Mouse (Mus musculus) lung, adult 2 months (tissue): Measurements from ENCODE around the gene Gata5. TPM values are rescaled to one million over a fixed set of nuclear protein-coding genes. Genes with fewer than 3 reads are reported as not detected.

ENCODE experiments used
- DNase-seq: peaks from one replicate; pipeline ENCODE4 v3.0.0; 2022
- H3K4me1 ChIP-seq: fragments of 200-500 bp; 2 replicates; pipeline ENCODE4 v1.6.1; 2011; ENCODE audit warnings: low read length; ENCODE audit not compliant: control insufficient read depth, insufficient read depth
- H3K4me3 ChIP-seq: fragments of 200-500 bp; replicated peaks from 2 replicates; pipeline ENCODE3; 2011; ENCODE audit warnings: low read depth, mild to moderate bottlenecking, control low read depth, low read length; ENCODE audit errors: extremely low read depth
- CTCF ChIP-seq: fragments of 200-500 bp; IDR thresholded peaks from 2 replicates; pipeline ENCODE4 v1.5.1; 2011; ENCODE audit warnings: mild to moderate bottlenecking, low read length, control low read depth; ENCODE audit not compliant: insufficient read depth
- POLR2A ChIP-seq: fragments of 200-500 bp; IDR thresholded peaks from 2 replicates; pipeline ENCODE4 v1.6.1; 2011; ENCODE audit warnings: low read depth, mild to moderate bottlenecking, control low read depth, low read length, borderline replicate concordance; ENCODE audit errors: extremely low read depth
- WGBS: fragments of 180-500 bp; shearing (Covaris S2); methylation state at CpG from one replicate; pipeline ENCODE4 v1.1.7; 2018; 5-methylcytosine and 5-hydroxymethylcytosine counted together
- polyA plus RNA-seq: library from polyadenylated mRNA; depleted of rRNA; stranded (reverse); fragments of >200 nt; gene quantifications from 2 replicates; pipeline ENCODE4 v1.2.3, GENCODE M21; 2012

Gata5 gene
- polyA plus RNA-seq, 1 experiment: 5.4 TPM

GRCm38 (mm10) chr2:180311147-180311546, 23.4 kb downstream of the Gata5 start:
- no peak for TF ChIP-seq CTCF
- TF ChIP-seq POLR2A: no peak
- Histone ChIP-seq H3K4me3 (no peak overlapping the region), H3K4me1 (peaks cover 3% of the 10 kb centered on the region; the same call in 1 of the 2 replicates)
- DNase-seq: no peak
- WGBS: 62% methylated on average over 4 of the region's 4 CpGs

DNA sequence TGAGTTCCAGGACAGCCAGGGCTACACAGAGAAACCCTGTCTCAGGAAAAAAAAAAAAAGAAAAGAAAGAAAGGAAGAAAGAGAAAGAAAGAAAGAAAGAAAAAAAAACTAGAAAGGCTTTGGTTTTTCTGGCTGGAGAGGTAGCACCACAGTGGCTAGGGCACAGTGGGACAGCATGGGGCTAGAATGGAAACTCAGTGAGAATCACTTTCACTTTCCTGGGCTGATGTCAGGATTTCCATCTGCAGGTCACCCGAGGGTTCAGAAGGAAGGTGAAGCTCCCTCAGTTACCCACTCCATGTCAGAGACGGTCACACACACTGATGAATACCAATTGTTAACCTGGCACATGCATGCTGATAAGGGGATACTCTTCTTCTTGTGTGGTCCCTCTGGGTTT, 26.8 kb downstream of the Gata5 start:
- H3K4me1 ChIP-seq: peaks cover 3% of the 10 kb centered on the region; the same call in 1 of the 2 replicates
- no peak overlapping the region for H3K4me3 ChIP-seq
- DNase-seq: no peak
- 34% methylated on average over 2 of the region's 2 CpGs for WGBS
- TF ChIP-seq CTCF (no peak), POLR2A (no peak)

- TF ChIP-seq CTCF: no peak
- no peak for TF ChIP-seq POLR2A
- no peak overlapping the region for H3K4me3 ChIP-seq
- DNase-seq: no peak
- 45% methylated on average over 8 of the region's 8 CpGs for WGBS
- peaks cover 3% of the 10 kb centered on the region; the same call in 1 of the 2 replicates for H3K4me1 ChIP-seq
Measured at GRCm38 (mm10) chr2:180306423-180307168, 27.9 kb downstream of the Gata5 start.

DNA sequence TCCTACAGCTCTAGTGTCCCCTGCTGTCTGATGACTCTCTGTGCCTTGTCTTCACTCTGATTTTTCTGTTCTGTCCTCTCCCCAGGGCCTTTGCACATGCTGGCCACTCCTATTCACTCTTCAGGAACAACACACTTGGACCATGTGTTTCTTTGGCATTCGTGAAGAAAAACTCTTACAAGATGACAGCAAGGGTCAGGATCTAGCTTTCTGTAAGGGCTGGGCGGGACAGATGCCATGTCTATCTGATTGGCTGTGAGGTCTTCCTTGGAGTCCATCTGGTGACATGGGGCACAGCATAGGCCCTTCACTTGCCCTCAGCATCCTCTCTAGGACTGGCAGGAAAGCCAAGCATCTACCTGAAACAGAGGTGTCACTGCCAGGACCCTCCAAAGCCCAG, 28.5 kb downstream of the Gata5 start:
- H3K4me1 ChIP-seq: peaks cover 3% of the 10 kb centered on the region; the same call in 1 of the 2 replicates
- no peak for DNase-seq
- H3K4me3 ChIP-seq: no peak overlapping the region
- WGBS: 62% methylated on average over 2 of the region's 2 CpGs
- no peak for TF ChIP-seq CTCF
- no peak for TF ChIP-seq POLR2A

DNA sequence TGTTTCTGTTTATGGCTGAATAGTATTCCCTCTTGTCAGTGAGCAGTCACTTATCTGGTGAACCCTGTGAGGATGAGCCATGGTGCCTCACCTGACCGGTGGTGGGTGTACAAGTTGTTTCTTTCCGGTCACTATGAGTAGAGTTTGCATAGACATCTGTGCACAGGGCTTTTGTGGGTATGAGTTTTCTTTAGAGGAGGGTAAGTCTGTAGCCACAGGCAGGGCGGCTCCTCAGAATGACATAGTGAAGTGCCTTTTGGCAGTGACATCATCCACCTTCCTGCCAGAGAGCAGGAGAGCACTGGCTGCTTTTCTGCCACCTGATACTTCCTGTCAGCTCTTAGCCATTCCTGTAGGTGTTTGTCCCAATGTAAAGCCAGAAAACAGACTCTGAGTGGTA, 29.0 kb downstream of the Gata5 start:
- TF ChIP-seq POLR2A (no peak), CTCF (no peak)
- DNase-seq: no peak
- 75% methylated on average over 3 of the region's 3 CpGs for WGBS
- Histone ChIP-seq H3K4me3 (no peak overlapping the region), H3K4me1 (peaks cover 3% of the 10 kb centered on the region; the same call in 1 of the 2 replicates)

DNA sequence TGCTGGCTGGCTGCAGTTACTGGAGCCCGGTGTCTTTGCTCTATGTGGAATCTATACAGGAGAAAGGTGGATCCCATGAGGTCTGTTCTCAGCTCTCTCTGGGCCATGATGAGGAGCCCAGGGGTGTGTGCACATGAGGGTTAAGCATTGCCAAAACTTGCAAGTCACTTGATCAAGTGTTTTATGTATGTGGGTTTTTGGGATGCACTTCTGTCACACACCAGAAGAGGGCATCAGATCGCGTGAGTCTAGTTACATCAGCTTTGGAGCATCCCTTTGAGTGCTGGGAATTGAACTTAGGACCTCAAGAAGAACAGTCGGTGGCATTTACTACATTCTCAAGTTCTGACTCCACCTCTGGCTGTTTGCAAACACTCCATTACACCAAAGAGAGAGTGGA, 29.9 kb downstream of the Gata5 start:
- no peak overlapping the region for H3K4me3 ChIP-seq
- no peak for TF ChIP-seq POLR2A
- no peak for TF ChIP-seq CTCF
- WGBS: 34% methylated on average over 4 of the region's 4 CpGs
- H3K4me1 ChIP-seq: peaks cover 3% of the 10 kb centered on the region; the same call in 1 of the 2 replicates
- DNase-seq: no peak

DNA sequence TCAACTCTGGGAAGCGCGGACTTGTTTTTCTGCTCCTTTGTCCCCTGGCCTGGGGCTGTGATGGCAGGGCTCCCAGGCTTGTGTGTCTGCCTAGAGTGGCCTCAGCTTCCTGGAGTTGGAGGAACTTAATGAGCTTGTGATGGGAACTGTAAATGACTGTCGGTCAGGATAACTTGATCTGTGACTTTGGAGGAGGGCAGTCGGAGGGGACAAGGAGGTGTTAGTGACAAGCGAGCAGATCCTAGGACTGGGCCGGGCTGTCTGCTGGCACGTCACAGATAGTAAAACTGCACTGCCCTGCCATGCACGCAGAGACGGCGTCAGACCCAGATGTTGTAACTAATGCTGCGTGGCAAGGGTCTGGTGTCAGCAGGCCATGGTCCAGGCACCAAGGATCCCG, 31.0 kb downstream of the Gata5 start:
- WGBS: 51% methylated on average over 12 of the region's 12 CpGs
- Histone ChIP-seq H3K4me1 (peaks cover 3% of the 10 kb centered on the region; the same call in 1 of the 2 replicates), H3K4me3 (no peak overlapping the region)
- no peak for TF ChIP-seq CTCF
- no peak for TF ChIP-seq POLR2A
- no peak for DNase-seq

DNA sequence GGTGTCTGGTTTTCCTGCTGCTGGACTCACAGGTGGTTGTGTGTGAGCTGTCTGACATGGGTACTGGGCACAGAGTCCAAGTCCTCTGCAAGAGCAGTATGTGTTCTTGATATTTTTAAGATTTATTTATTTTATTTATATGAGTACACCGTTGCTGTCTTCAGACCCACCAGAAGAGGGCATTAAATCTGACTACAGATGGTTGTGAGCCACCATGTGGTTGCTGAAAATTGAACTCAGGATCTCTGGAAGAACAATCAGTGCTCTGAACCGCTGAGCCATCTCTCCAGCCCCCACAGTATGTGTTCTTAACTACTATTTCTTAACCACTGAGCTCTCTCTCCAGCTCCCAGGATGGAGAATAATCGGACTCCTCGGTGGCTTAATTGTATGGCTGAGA, 32.3 kb downstream of the Gata5 start:
- peaks cover 3% of the 10 kb centered on the region; the same call in 1 of the 2 replicates for H3K4me1 ChIP-seq
- no peak for DNase-seq
- 79% methylated on average over 4 of the region's 4 CpGs for WGBS
- TF ChIP-seq CTCF (no peak), POLR2A (no peak)
- H3K4me3 ChIP-seq: no peak overlapping the region

DNA sequence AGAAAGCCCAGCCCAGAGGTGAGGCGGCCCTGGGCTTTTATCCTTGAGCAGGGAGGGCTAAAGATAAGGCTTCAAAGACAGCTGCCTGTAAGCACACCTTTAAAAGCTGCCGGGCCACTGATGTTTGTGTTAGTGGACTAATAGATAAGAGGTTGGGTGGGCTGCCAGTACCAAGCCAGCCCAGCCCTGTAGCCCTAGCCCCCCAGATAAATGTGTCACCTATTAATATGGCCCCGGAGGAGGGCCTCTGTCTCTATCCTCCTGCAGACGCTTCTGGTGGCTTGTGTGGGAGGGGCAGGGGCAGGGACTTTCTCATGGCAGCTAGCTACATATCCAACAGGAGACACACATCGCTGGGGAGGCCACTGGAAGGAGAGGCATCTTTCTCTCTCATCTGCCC, 33.7 kb downstream of the Gata5 start:
- WGBS: 41% methylated on average over 5 of the region's 5 CpGs
- DNase-seq: no peak
- TF ChIP-seq CTCF: no peak
- no peak for TF ChIP-seq POLR2A

GRCm38 (mm10) chr2:180300252-180300651, 34.2 kb downstream of the Gata5 start:
- WGBS: 23% methylated on average over 2 of the region's 2 CpGs

More for the DNA sequence above, 33.7 kb downstream of the Gata5 start:
- no peak overlapping the region for H3K4me3 ChIP-seq
- no peaks in the 10 kb centered on the region for H3K4me1 ChIP-seq

More at GRCm38 (mm10) chr2:180300252-180300651, 34.2 kb downstream of the Gata5 start:
- no peak overlapping the region for H3K4me3 ChIP-seq
- TF ChIP-seq POLR2A: no peak
- TF ChIP-seq CTCF: no peak
- no peak for DNase-seq
- H3K4me1 ChIP-seq: no peaks in the 10 kb centered on the region
